In genomic region chrX:56597219-56597886, GRCm38 (mm10) we compare ENCODE assay signal across 9 mouse cellular contexts. TPM values are rescaled to one million over a fixed set of nuclear protein-coding genes. Genes with fewer than 3 reads are reported as not detected.
A peak's percentile ranks its signal among the peaks of the same experiment; 100 is the strongest.
DNase-seq lines count a peak whose midpoint lies in the region; ATAC-seq and TF ChIP-seq lines count a peak whose summit lies in the region.
"Had no signal": no experiment of that assay in that cellular context is flagged by ENCODE, and none has a peak within 500 bp of the region (broad histone marks: within the 10 kb centered on the region; RNA-seq: fewer than 3 reads in every experiment).

No protein-coding gene starts in this region.

- TF ChIP-seq POLR2A in cerebellum, adult 2 months (IDR thresholded peaks at IDR 0.05; ENCODE audit: borderline replicate concordance, insufficient read depth, low read length), result no peak
- TF ChIP-seq POLR2A in CH12.LX (IDR thresholded peaks at IDR 0.05; ENCODE audit: low read depth, low read length), result no peak

- in situ Hi-C loops in CH12.LX (cut with MboI; ENCODE audit: low pct_ligation_motif_present, low pct_unique_long_range_greater_than_20kb, low sequenced_read_pairs), result no loop called here

- no peaks in the 10 kb centered on the region for H3K4me1 ChIP-seq in cerebellum, adult 2 months (ENCODE audit: control insufficient read depth, insufficient read depth, low read length)
- peaks cover 3 to 7% of the 10 kb centered on the region in 2 experiments; a peak in 3 of 4 replicates for H3K4me1 ChIP-seq in CH12.LX (ENCODE audit: control insufficient read depth in 1 of 2, insufficient read depth in 2 of 2)
- H3K4me1 ChIP-seq in embryonic facial prominence, embryonic 13.5 days, result no peaks in the 10 kb centered on the region
- peaks cover 5% of the 10 kb centered on the region; the same call in 1 of the 2 replicates for H3K4me1 ChIP-seq in hindbrain, embryonic 14.5 days (replicated peaks; ENCODE audit: control insufficient read depth, insufficient read depth, low read length)
- H3K4me1 ChIP-seq in liver, embryonic 12.5 days, result peaks cover 17% of the 10 kb centered on the region
- peaks cover 8% of the 10 kb centered on the region for H3K4me1 ChIP-seq in midbrain, embryonic 16.5 days (ENCODE audit: control insufficient read depth, insufficient read depth, low read length)

- 0 out of 2 replicates have a peak overlapping the region, but pooled peaks have one; percentile 33 for H3K4me2 ChIP-seq in CH12.LX (ENCODE audit: insufficient read depth, low read depth, poor library complexity, severe bottlenecking)
- peak overlapping the region; percentile 60 for H3K4me2 ChIP-seq in embryonic facial prominence, embryonic 13.5 days
- H3K4me2 ChIP-seq in hindbrain, embryonic 14.5 days (replicated peaks), result peak overlapping the region; percentile 54
- H3K4me2 ChIP-seq in liver, embryonic 12.5 days, result peak overlapping the region; percentile 68
- H3K4me2 ChIP-seq in midbrain, embryonic 16.5 days (ENCODE audit: low read length), result peak overlapping the region; percentile 56

- TF ChIP-seq RAD21 in CH12.LX (IDR thresholded peaks at IDR 0.05; ENCODE audit: low read depth, low read length), result peak; percentile 3

- peak; percentile 23; the same call in 1 of the 2 replicates for TF ChIP-seq CTCF in cerebellum, adult 2 months (IDR thresholded peaks at IDR 0.05; ENCODE audit: borderline replicate concordance, insufficient read depth, low read depth, low read length)
- peak in 1 of 2 experiments; percentile 26; a peak in 1 of 4 replicates for TF ChIP-seq CTCF in CH12.LX (conservative IDR thresholded peaks at IDR 0.05 in 1 of 2, IDR thresholded peaks at IDR 0.05 in 1 of 2; ENCODE audit: low read depth in 2 of 2, low read length in 2 of 2)

- peak; percentile 71 for ATAC-seq in embryonic facial prominence, embryonic 13.5 days (ENCODE audit: insufficient number of reproducible peaks, insufficient read depth, low FRiP score, low TSS enrichment, low read depth)
- peak; percentile 78 for ATAC-seq in hindbrain, embryonic 14.5 days (ENCODE audit: low FRiP score)
- ATAC-seq in liver, embryonic 12.5 days, result peak; percentile 42
- peak; percentile 84 for ATAC-seq in midbrain, embryonic 16.5 days

- peak overlapping the region; percentile 97 for H3K4me3 ChIP-seq in cerebellum, adult 2 months (replicated peaks; ENCODE audit: insufficient read depth, low read depth, low read length)
- peak overlapping the region; percentile 77 for H3K4me3 ChIP-seq in CH12.LX (replicated peaks in 1 of 3; ENCODE audit: low read depth in 2 of 3, low read length in 2 of 3, poor library complexity in 1 of 3)
- peak overlapping the region; percentile 64 for H3K4me3 ChIP-seq in embryonic facial prominence, embryonic 13.5 days
- H3K4me3 ChIP-seq in hindbrain, embryonic 14.5 days (replicated peaks; ENCODE audit: low read length), result peak overlapping the region; percentile 70
- peak overlapping the region; percentile 76 for H3K4me3 ChIP-seq in liver, embryonic 12.5 days
- H3K4me3 ChIP-seq in midbrain, embryonic 16.5 days (ENCODE audit: low read depth, low read length), result peak overlapping the region; percentile 62

- peaks cover 0 to 14% of the 10 kb centered on the region in 2 experiments for H3K36me3 ChIP-seq in CH12.LX (replicated peaks in 1 of 2; ENCODE audit: control insufficient read depth in 1 of 2, insufficient read depth in 1 of 2, low read length in 1 of 2)
- no peaks in the 10 kb centered on the region for H3K36me3 ChIP-seq in embryonic facial prominence, embryonic 13.5 days
- peaks cover 5% of the 10 kb centered on the region; the same call in 1 of the 2 replicates for H3K36me3 ChIP-seq in hindbrain, embryonic 14.5 days (replicated peaks; ENCODE audit: control insufficient read depth, insufficient read depth)
- H3K36me3 ChIP-seq in liver, embryonic 12.5 days, result peaks cover 6% of the 10 kb centered on the region; the same call in 1 of the 2 replicates
- no peaks in the 10 kb centered on the region for H3K36me3 ChIP-seq in midbrain, embryonic 16.5 days (ENCODE audit: control insufficient read depth, insufficient read depth, low read length)

- no peaks in the 10 kb centered on the region for H3K27me3 ChIP-seq in cerebellum, adult 2 months (ENCODE audit: control insufficient read depth, insufficient read depth, low read length)
- H3K27me3 ChIP-seq in CH12.LX (replicated peaks), result no peaks in the 10 kb centered on the region
- no peaks in the 10 kb centered on the region for H3K27me3 ChIP-seq in embryonic facial prominence, embryonic 13.5 days
- H3K27me3 ChIP-seq in hindbrain, embryonic 14.5 days (ENCODE audit: control insufficient read depth, insufficient read depth, low read length), result no peaks in the 10 kb centered on the region
- no peaks in the 10 kb centered on the region for H3K27me3 ChIP-seq in liver, embryonic 12.5 days (replicated peaks)
- no peaks in the 10 kb centered on the region for H3K27me3 ChIP-seq in midbrain, embryonic 16.5 days (ENCODE audit: control insufficient read depth, insufficient read depth, low read depth, low read length)

- H3K9ac ChIP-seq in CH12.LX (ENCODE audit: insufficient read depth, low read depth), result peak overlapping the region; percentile 87
- H3K9ac ChIP-seq in embryonic facial prominence, embryonic 13.5 days, result peak overlapping the region; percentile 84
- H3K9ac ChIP-seq in hindbrain, embryonic 14.5 days, result peak overlapping the region; percentile 80
- peak overlapping the region; percentile 87 for H3K9ac ChIP-seq in liver, embryonic 12.5 days
- H3K9ac ChIP-seq in midbrain, embryonic 16.5 days (ENCODE audit: low read depth, low read length), result peak overlapping the region; percentile 78

- dilution Hi-C loops in CH12.LX (cut with MboI; ENCODE audit: extremely low pct_ligation_motif_present, extremely low pct_unique_long_range_greater_than_20kb, low sequenced_read_pairs), result no loop called here

- WGBS in cerebellum, adult 2 months, result 6% methylated on average over 24 of the region's 25 CpGs
- 19% methylated on average over 25 of the region's 25 CpGs for WGBS in embryonic facial prominence, embryonic 13.5 days
- 15% methylated on average over 25 of the region's 25 CpGs for WGBS in hindbrain, embryonic 14.5 days
- WGBS in liver, embryonic 12.5 days (ENCODE audit: insufficient replicate concordance), result 12% methylated on average over 25 of the region's 25 CpGs
- WGBS in midbrain, embryonic 16.5 days, result 20% methylated on average over 25 of the region's 25 CpGs

- TF ChIP-seq EP300 in CH12.LX (IDR thresholded peaks at IDR 0.05; ENCODE audit: low read length), result no peak

- H3K9me3 ChIP-seq in CH12.LX (replicated peaks; ENCODE audit: low read length), result no peaks in the 10 kb centered on the region
- no peaks in the 10 kb centered on the region for H3K9me3 ChIP-seq in embryonic facial prominence, embryonic 13.5 days
- no peaks in the 10 kb centered on the region for H3K9me3 ChIP-seq in hindbrain, embryonic 14.5 days (ENCODE audit: control insufficient read depth, low read length)
- H3K9me3 ChIP-seq in liver, embryonic 12.5 days (replicated peaks), result no peaks in the 10 kb centered on the region
- no peaks in the 10 kb centered on the region for H3K9me3 ChIP-seq in midbrain, embryonic 16.5 days (replicated peaks; ENCODE audit: control insufficient read depth, low read length, poor library complexity, severe bottlenecking)

- peak overlapping the region; percentile 25; the same call in 1 of the 2 replicates for H3K27ac ChIP-seq in cerebellum, adult 2 months (ENCODE audit: insufficient read depth, low read length)
- H3K27ac ChIP-seq in CH12.LX (ENCODE audit: insufficient read depth, low read depth), result no peak overlapping the region
- 0 out of 2 replicates have a peak overlapping the region, but pooled peaks have one; percentile 51 for H3K27ac ChIP-seq in embryonic facial prominence, embryonic 13.5 days
- peak overlapping the region; percentile 85 for H3K27ac ChIP-seq in hindbrain, embryonic 14.5 days
- H3K27ac ChIP-seq in liver, embryonic 12.5 days, result peak overlapping the region; percentile 82
- peak overlapping the region; percentile 84 for H3K27ac ChIP-seq in midbrain, embryonic 16.5 days (ENCODE audit: low read length)

- no peak for DNase-seq in cerebellum, adult 2 months
- no peak for DNase-seq in cerebellum, adult 11-12 months
- DNase-seq in CH12.LX (ENCODE audit: extremely low read depth), result no peak
- peak; percentile 24 for DNase-seq in hindbrain, embryonic 14.5 days (ENCODE audit: low spot score)
- DNase-seq in urinary bladder, postnatal 4 days (ENCODE audit: low spot score in 2 of 2), result no peak

- peaks cover 10% of the 10 kb centered on the region for H3K79me2 ChIP-seq in CH12.LX (replicated peaks; ENCODE audit: control insufficient read depth, extremely low read depth, insufficient read depth, poor library complexity, severe bottlenecking)

TF ChIP-seq in CH12.LX, 34 proteins besides CTCF, POLR2A, EP300 and RAD21 (continues in another document):
- no peak for TF ChIP-seq E2F4 (IDR thresholded peaks at IDR 0.05; ENCODE audit: insufficient replicate concordance, low read depth, low read length)

RNA-seq across cellular contexts. Expression of gene Mmgt1, which starts 0.5 kb away (rescaled TPM):
- 27.3 and 27.4 TPM in 2 replicates for polyA plus RNA-seq in cerebellum, adult 2 months (2012; rRNA removed)
- 15.8 and 19.3 TPM in 2 replicates for total RNA-seq in CH12.LX (2012; rRNA removed)
- total RNA-seq in CH12.LX (2014; rRNA removed), result 37.8 and 40.7 TPM in 2 replicates
- 16.5 and 17.0 TPM in 2 replicates for polyA plus RNA-seq in CH12.LX (2012; ENCODE audit: insufficient read length, low read depth)
- 23.8 and 25.1 TPM in 2 replicates for polyA plus RNA-seq in embryonic facial prominence, embryonic 13.5 days (2015; fragmentation: Nextera tagmentation; extraction: Ambion mirVana)
- polyA plus RNA-seq in hindbrain, embryonic 14.5 days (2014; fragmentation: Nextera tagmentation; extraction: Ambion mirVana), result 63.8 and 64.5 TPM in 2 replicates
- 14.1 and 14.6 TPM in 2 replicates for polyA plus RNA-seq in liver, embryonic 12.5 days (2016; fragmentation: Nextera tagmentation; extraction: Ambion mirVana)
- 60.4 and 60.7 TPM in 2 replicates for polyA plus RNA-seq in midbrain, embryonic 16.5 days (2015; fragmentation: Nextera tagmentation; extraction: Ambion mirVana)

RNA-seq across cellular contexts. Expression of gene Slc9a6, which starts 12.2 kb away (rescaled TPM):
- 97.5 and 97.8 TPM in 2 replicates for polyA plus RNA-seq in cerebellum, adult 2 months (2012; rRNA removed)
- total RNA-seq in CH12.LX (2012; rRNA removed), result 6.9 and 7.6 TPM in 2 replicates
- 5.2 and 5.9 TPM in 2 replicates for total RNA-seq in CH12.LX (2014; rRNA removed)
- polyA plus RNA-seq in CH12.LX (2012; ENCODE audit: insufficient read length, low read depth), result 5.3 and 7.3 TPM in 2 replicates
- polyA plus RNA-seq in embryonic facial prominence, embryonic 13.5 days (2015; fragmentation: Nextera tagmentation; extraction: Ambion mirVana), result 13.6 and 15.6 TPM in 2 replicates
- polyA plus RNA-seq in hindbrain, embryonic 14.5 days (2014; fragmentation: Nextera tagmentation; extraction: Ambion mirVana), result 53.3 and 69.0 TPM in 2 replicates
- polyA plus RNA-seq in liver, embryonic 12.5 days (2016; fragmentation: Nextera tagmentation; extraction: Ambion mirVana), result 6.0 and 6.4 TPM in 2 replicates
- 82.5 and 84.0 TPM in 2 replicates for polyA plus RNA-seq in midbrain, embryonic 16.5 days (2015; fragmentation: Nextera tagmentation; extraction: Ambion mirVana)

RNA-seq across cellular contexts. Expression of gene Gm648, which starts 47.9 kb away (rescaled TPM):
- not detected in 2 replicates for polyA plus RNA-seq in cerebellum, adult 2 months (2012; rRNA removed)
- not detected in 2 replicates for total RNA-seq in CH12.LX (2012; rRNA removed)
- not detected in 2 replicates for total RNA-seq in CH12.LX (2014; rRNA removed)
- not detected in 2 replicates for polyA plus RNA-seq in CH12.LX (2012; ENCODE audit: insufficient read length, low read depth)
- not detected in 2 replicates for polyA plus RNA-seq in embryonic facial prominence, embryonic 13.5 days (2015; fragmentation: Nextera tagmentation; extraction: Ambion mirVana)
- polyA plus RNA-seq in hindbrain, embryonic 14.5 days (2014; fragmentation: Nextera tagmentation; extraction: Ambion mirVana), result not detected in 2 replicates
- not detected in 2 replicates for polyA plus RNA-seq in liver, embryonic 12.5 days (2016; fragmentation: Nextera tagmentation; extraction: Ambion mirVana)
- polyA plus RNA-seq in midbrain, embryonic 16.5 days (2015; fragmentation: Nextera tagmentation; extraction: Ambion mirVana), result not detected in 2 replicates
- total RNA-seq: hematopoietic stem cell, adult 5-6 weeks had no signal
